Mouse (Mus musculus): ENCODE results near the gene Gm4981.

DNA sequence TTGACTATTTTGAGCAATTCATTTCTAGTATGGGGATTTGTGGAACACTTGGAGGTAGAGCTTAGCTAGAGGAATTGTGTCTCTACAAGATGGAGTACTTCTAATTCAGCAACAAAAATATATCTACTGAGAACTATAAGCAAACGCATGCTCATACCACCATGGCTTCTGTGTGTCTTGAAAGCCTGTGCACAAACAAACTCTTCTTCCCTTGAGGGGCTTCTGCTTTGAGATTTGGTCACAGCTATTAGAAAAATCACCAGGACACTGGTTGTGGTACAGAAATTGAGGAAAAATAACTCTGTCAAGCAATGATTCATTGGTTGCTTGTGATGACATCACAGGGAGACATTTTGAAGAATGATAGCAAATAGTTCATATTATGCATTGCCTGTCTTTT is 21.1 kb downstream of the Gm4981 start:
- no peak for TF ChIP-seq CTCF (IDR thresholded peaks at IDR 0.05; ENCODE audit: low read depth, low read length)
- TF ChIP-seq POLR2A (IDR thresholded peaks at IDR 0.05; ENCODE audit: extremely low read depth, insufficient read depth, low read length) = no peak
